Mouse (Mus musculus): ENCODE results near the gene Armc9. TPM values are rescaled to one million over a fixed set of nuclear protein-coding genes. Genes with fewer than 3 reads are reported as not detected.

The Armc9 gene
- polyA plus RNA-seq, 1 experiment from 2014 or later: 30.5 TPM

DNA sequence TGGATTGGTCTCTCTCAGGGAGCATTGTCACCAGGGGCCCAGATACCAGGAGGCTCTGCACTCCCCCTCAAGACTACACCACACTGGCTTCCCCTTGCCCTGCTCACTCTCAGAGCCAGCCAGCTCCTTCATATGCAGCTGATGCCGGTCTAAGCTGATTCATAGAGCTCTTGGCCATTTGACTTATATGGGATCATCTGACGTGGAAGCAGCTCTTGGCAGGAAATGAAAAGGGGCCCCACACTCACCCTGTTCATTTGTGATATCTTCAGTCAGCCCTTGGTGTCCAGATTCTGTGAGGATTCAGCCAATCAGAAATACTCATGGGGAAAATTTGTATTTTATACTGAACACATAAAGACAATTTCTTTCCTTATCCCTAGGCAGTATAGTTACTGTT is 86.4 kb downstream of the Armc9 start:
- H3K27me3 ChIP-seq (ENCODE audit: control insufficient read depth, insufficient read depth, low read length): no peaks in the 10 kb centered on the region
- H3K4me3 ChIP-seq (ENCODE audit: low read length): no peak overlapping the region
- H3K9ac ChIP-seq (ENCODE audit: low read depth, low read length): no peak overlapping the region
- ATAC-seq (ENCODE audit: low FRiP score, low TSS enrichment): no peak
- 0 out of 2 replicates have a peak, but pooled peaks cover 3% of the 10 kb centered on the region for H3K4me1 ChIP-seq (ENCODE audit: control insufficient read depth, insufficient read depth, low read length)
- 0 out of 2 replicates have a peak, but pooled peaks cover 7% of the 10 kb centered on the region for H3K36me3 ChIP-seq (ENCODE audit: control insufficient read depth, insufficient read depth, low read length)
- WGBS: 60% methylated on average over 2 of the region's 2 CpGs
- H3K4me2 ChIP-seq (replicated peaks; ENCODE audit: low read depth, low read length): no peak overlapping the region
- H3K9me3 ChIP-seq (ENCODE audit: control insufficient read depth, low read length): no peaks in the 10 kb centered on the region
- H3K27ac ChIP-seq (ENCODE audit: low read depth, low read length): no peak overlapping the region

DNA sequence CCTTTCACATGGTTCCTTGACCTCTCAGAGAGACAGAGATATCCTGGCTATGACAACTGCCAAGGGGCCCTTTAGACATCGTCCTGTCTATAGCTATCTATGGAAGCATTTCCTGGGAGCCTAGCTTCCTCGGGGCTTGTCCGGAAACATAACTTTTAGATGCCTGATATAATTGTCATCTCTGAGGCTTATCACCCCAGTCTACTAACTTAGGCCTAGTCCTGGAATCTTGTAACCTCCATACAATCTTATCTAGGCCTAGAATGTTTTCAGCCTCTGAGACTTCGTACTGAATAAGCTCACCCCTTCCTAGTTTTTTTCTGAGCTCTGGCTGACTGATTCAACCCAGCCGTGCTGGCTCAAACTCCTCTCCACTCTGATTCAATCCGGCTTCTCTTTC is 88.9 kb downstream of the Armc9 start:
- no peaks in the 10 kb centered on the region for H3K9me3 ChIP-seq (ENCODE audit: control insufficient read depth, low read length)
- no peak overlapping the region for H3K4me3 ChIP-seq (ENCODE audit: low read length)
- H3K27ac ChIP-seq (ENCODE audit: low read depth, low read length): no peak overlapping the region
- H3K36me3 ChIP-seq (ENCODE audit: control insufficient read depth, insufficient read depth, low read length): 0 out of 2 replicates have a peak, but pooled peaks cover 7% of the 10 kb centered on the region
- no peak overlapping the region for H3K9ac ChIP-seq (ENCODE audit: low read depth, low read length)
- ATAC-seq (ENCODE audit: low FRiP score, low TSS enrichment): no peak
- 85% methylated on average over 6 of the region's 6 CpGs for WGBS
- no peaks in the 10 kb centered on the region for H3K27me3 ChIP-seq (ENCODE audit: control insufficient read depth, insufficient read depth, low read length)
- no peak overlapping the region for H3K4me2 ChIP-seq (replicated peaks; ENCODE audit: low read depth, low read length)
- H3K4me1 ChIP-seq (ENCODE audit: control insufficient read depth, insufficient read depth, low read length): 0 out of 2 replicates have a peak, but pooled peaks cover 3% of the 10 kb centered on the region

DNA sequence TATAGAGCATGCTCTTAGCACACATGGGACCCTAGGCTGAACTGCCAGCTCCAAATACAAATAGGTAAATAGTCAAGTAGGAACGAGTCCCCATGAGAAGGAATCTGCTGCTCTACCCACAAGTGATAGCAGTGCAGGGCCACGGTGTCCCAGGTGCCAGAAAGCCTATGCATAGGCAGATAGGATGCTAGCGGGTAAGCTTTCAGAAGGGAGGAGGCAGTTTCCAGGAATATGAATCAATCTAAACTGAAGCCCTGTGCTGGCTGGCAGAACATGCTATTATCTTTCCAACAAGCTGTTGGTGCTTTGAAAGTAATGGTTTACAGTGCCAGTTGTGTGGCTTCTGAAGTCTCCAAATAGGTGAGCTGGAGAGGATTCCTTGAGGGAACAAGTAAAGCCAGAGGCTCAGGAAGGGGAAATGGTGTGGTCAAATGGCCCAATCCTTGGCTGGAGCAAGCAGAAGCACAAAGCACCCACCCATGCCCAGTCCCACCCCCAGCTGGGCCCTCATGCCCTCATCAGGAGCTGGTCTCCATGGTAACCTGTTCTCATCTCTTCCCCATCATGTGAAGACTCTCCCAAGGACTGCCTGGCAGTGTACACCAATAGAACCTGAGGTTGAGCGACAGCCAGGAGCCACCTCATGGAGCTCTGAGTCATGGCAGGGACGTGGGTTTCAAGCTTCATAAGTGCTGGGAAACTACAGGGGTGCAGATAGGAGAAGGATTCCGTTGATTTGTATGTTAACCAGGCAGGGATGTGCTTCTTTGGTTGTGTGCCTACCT is 90.9 kb downstream of the Armc9 start:
- 88% methylated on average over 6 of the region's 6 CpGs for WGBS
- H3K4me1 ChIP-seq (ENCODE audit: control insufficient read depth, insufficient read depth, low read length): no peaks in the 10 kb centered on the region
- H3K9ac ChIP-seq (ENCODE audit: low read depth, low read length): no peak overlapping the region
- peaks cover 11% of the 10 kb centered on the region; the same call in 1 of the 2 replicates for H3K36me3 ChIP-seq (ENCODE audit: control insufficient read depth, insufficient read depth, low read length)
- no peak overlapping the region for H3K4me3 ChIP-seq (ENCODE audit: low read length)
- H3K4me2 ChIP-seq (replicated peaks; ENCODE audit: low read depth, low read length): no peak overlapping the region
- no peaks in the 10 kb centered on the region for H3K9me3 ChIP-seq (ENCODE audit: control insufficient read depth, low read length)
- H3K27ac ChIP-seq (ENCODE audit: low read depth, low read length): no peak overlapping the region
- no peak for ATAC-seq (ENCODE audit: low FRiP score, low TSS enrichment)
- H3K27me3 ChIP-seq (ENCODE audit: control insufficient read depth, insufficient read depth, low read length): no peaks in the 10 kb centered on the region

DNA sequence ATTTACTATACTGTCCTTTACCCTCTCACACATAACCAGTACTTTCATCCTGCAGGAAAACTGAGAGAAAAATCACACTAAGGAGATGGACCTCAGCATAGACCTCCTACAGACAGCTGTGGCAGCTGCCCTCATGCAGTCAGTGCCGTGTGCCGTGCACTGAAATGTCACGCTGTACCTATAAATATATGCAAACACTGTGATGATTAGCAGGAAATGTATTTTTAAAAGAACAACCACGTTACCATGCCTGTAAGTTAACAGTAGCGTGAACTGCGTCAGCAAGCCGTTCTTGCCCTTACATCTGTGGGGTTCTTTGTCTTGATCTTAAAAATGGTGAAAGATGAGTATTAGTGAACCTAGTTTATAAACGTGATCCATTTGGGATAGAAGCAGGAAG is 98.8 kb downstream of the Armc9 start:
- H3K4me1 ChIP-seq (ENCODE audit: control insufficient read depth, insufficient read depth, low read length): no peaks in the 10 kb centered on the region
- H3K9me3 ChIP-seq (ENCODE audit: control insufficient read depth, low read length): no peaks in the 10 kb centered on the region
- WGBS: 89% methylated on average over 8 of the region's 8 CpGs
- peaks cover 3% of the 10 kb centered on the region; the same call in 1 of the 2 replicates for H3K36me3 ChIP-seq (ENCODE audit: control insufficient read depth, insufficient read depth, low read length)
- H3K4me3 ChIP-seq (ENCODE audit: low read length): no peak overlapping the region
- H3K9ac ChIP-seq (ENCODE audit: low read depth, low read length): no peak overlapping the region
- no peak for ATAC-seq (ENCODE audit: low FRiP score, low TSS enrichment)
- no peaks in the 10 kb centered on the region for H3K27me3 ChIP-seq (ENCODE audit: control insufficient read depth, insufficient read depth, low read length)
- H3K27ac ChIP-seq (ENCODE audit: low read depth, low read length): no peak overlapping the region
- no peak overlapping the region for H3K4me2 ChIP-seq (replicated peaks; ENCODE audit: low read depth, low read length)

DNA sequence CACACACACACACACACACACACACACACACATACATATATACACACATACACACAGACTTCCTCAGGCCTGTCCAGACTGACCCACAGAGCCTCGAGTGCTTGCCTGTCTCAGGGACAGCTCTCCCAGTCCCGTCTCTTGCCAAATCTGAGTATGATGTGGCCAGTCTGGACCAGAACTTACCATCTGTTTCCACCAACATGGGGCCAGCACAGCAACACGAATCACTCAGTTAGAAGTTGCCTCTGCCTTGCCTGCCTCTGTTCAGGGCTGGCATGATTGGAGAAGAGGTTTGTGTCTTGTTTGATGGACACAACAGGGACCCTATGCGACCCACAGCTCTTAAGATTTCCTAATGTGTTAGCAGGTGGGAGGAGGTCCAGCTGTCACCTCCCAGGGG is 101.7 kb downstream of the Armc9 start:
- Histone ChIP-seq H3K36me3 (ENCODE audit: control insufficient read depth, insufficient read depth, low read length) (no peaks in the 10 kb centered on the region; the same call in 1 of the 2 replicates), H3K4me3 (ENCODE audit: low read length) (no peak overlapping the region), H3K4me1 (ENCODE audit: control insufficient read depth, insufficient read depth, low read length) (no peaks in the 10 kb centered on the region), H3K9me3 (ENCODE audit: control insufficient read depth, low read length) (no peaks in the 10 kb centered on the region), H3K9ac (ENCODE audit: low read depth, low read length) (no peak overlapping the region), H3K27me3 (ENCODE audit: control insufficient read depth, insufficient read depth, low read length) (no peaks in the 10 kb centered on the region), H3K27ac (ENCODE audit: low read depth, low read length) (no peak overlapping the region), H3K4me2 (replicated peaks; ENCODE audit: low read depth, low read length) (no peak overlapping the region)
- 69% methylated on average over 4 of the region's 4 CpGs for WGBS
- no peak for ATAC-seq (ENCODE audit: low FRiP score, low TSS enrichment)

DNA sequence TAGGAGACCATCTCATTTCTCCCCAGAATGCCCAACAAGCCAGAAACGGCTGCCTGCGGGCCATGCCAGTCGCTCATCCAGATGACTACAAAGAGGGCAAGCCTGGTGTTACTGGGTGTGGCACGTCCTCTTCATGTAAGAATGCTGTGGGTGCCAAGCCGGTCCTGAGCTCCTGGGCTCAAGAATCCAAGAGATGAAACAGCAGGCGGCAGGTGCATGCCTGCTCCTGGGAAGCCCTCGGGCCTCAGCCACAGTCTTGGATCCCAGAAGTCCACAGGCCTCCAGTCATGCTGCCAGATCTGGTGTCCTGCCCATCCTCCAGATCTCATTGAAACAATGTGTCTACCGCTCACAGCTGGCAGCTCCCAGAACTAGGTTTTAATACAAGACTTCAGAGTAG is 102.6 kb downstream of the Armc9 start:
- H3K9me3 ChIP-seq (ENCODE audit: control insufficient read depth, low read length): no peaks in the 10 kb centered on the region
- no peak overlapping the region for H3K9ac ChIP-seq (ENCODE audit: low read depth, low read length)
- no peak overlapping the region for H3K4me3 ChIP-seq (ENCODE audit: low read length)
- WGBS: 93% methylated on average over 8 of the region's 8 CpGs
- H3K36me3 ChIP-seq (ENCODE audit: control insufficient read depth, insufficient read depth, low read length): no peaks in the 10 kb centered on the region; the same call in 1 of the 2 replicates
- no peaks in the 10 kb centered on the region for H3K27me3 ChIP-seq (ENCODE audit: control insufficient read depth, insufficient read depth, low read length)
- no peak overlapping the region for H3K4me2 ChIP-seq (replicated peaks; ENCODE audit: low read depth, low read length)
- ATAC-seq (ENCODE audit: low FRiP score, low TSS enrichment): no peak
- H3K4me1 ChIP-seq (ENCODE audit: control insufficient read depth, insufficient read depth, low read length): no peaks in the 10 kb centered on the region
- no peak overlapping the region for H3K27ac ChIP-seq (ENCODE audit: low read depth, low read length)

DNA sequence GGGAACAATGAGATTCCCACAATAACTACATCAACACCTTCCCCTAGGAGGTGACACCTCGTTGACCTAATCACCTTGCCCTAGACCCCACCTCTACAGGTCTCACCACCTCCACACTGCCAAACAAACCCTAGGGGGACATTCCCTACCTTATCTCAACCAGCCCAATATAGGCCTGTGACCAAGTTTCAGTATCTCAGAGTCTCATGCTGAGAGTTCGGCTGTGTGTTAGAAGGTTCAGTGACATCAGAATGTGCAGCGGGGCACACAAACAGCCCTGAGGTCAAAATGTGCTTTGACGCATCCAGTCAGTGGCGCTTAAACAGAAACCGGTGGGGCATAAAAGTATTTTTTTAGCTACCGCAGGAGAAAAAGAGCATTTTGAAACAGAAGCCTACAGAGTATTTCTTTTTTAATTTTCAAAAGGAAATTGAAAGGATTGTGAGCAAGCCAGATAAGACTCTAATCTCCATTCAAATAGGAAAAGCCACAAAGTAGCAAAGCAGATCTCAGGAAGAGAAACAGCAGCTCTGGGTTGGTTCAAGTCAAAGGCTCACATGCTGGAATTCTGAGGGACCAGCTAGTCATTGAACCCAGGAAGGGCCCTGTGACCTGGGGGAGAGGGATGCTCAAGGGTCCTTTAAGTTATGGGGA is 103.7 kb downstream of the Armc9 start:
- H3K4me1 ChIP-seq (ENCODE audit: control insufficient read depth, insufficient read depth, low read length): no peaks in the 10 kb centered on the region
- H3K9ac ChIP-seq (ENCODE audit: low read depth, low read length): no peak overlapping the region
- no peak overlapping the region for H3K4me2 ChIP-seq (replicated peaks; ENCODE audit: low read depth, low read length)
- ATAC-seq (ENCODE audit: low FRiP score, low TSS enrichment): no peak
- no peak overlapping the region for H3K4me3 ChIP-seq (ENCODE audit: low read length)
- H3K27ac ChIP-seq (ENCODE audit: low read depth, low read length): no peak overlapping the region
- no peaks in the 10 kb centered on the region; the same call in 1 of the 2 replicates for H3K36me3 ChIP-seq (ENCODE audit: control insufficient read depth, insufficient read depth, low read length)
- no peaks in the 10 kb centered on the region for H3K27me3 ChIP-seq (ENCODE audit: control insufficient read depth, insufficient read depth, low read length)
- H3K9me3 ChIP-seq (ENCODE audit: control insufficient read depth, low read length): no peaks in the 10 kb centered on the region
- WGBS: 56% methylated on average over 7 of the region's 7 CpGs

DNA sequence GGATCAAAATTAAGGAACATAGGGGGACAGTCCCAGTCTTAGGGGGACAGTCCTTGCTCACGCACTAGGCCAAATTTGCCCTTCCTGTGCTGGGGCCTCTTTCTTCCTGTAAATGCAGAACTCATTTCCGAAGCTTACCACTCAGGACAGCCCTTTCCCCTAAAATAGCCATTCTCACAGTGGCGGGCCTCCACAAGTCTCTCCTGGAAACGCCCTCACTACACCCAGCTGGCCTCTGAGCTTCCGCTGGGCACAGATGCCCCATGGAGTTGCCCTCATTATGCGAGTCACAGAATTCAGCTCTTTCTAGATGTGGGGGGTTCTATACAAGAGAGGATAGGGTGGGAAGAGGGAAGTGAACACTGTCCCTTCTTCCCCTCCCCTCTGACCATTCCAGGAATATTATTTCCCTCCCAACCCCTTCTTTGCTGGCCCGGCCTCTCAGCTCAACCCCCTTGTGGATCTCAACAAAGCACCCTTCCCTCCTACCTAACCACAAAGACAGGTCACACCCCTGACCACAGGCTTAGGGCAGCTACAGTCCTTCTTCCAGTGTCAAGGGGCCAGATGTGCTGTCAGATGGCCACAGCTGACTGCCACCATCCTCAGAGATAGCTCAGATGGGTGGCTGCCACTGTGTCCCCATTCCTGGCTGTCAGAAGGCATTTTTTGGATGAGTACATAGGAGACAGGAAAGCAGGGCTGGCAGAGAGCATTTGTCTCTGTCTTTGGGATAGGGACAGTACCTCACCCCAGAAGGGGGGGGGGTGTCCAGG is 109.2 kb downstream of the Armc9 start:
- ATAC-seq (ENCODE audit: low FRiP score, low TSS enrichment): no peak
- no peak overlapping the region for H3K27ac ChIP-seq (ENCODE audit: low read depth, low read length)
- no peaks in the 10 kb centered on the region for H3K27me3 ChIP-seq (ENCODE audit: control insufficient read depth, insufficient read depth, low read length)
- H3K9me3 ChIP-seq (ENCODE audit: control insufficient read depth, low read length): no peaks in the 10 kb centered on the region
- no peaks in the 10 kb centered on the region; the same call in 1 of the 2 replicates for H3K36me3 ChIP-seq (ENCODE audit: control insufficient read depth, insufficient read depth, low read length)
- no peak overlapping the region for H3K9ac ChIP-seq (ENCODE audit: low read depth, low read length)
- 71% methylated on average over 7 of the region's 7 CpGs for WGBS
- no peak overlapping the region for H3K4me2 ChIP-seq (replicated peaks; ENCODE audit: low read depth, low read length)
- no peak overlapping the region for H3K4me3 ChIP-seq (ENCODE audit: low read length)
- no peaks in the 10 kb centered on the region for H3K4me1 ChIP-seq (ENCODE audit: control insufficient read depth, insufficient read depth, low read length)

Data from kidney, embryonic 14.5 days (tissue).